ENCODE assay signal across 8 mouse cellular contexts in genomic region chr8:112045896-112046295, GRCm38 (mm10). TPM values are rescaled to one million over a fixed set of nuclear protein-coding genes. Genes with fewer than 3 reads are reported as not detected.
A peak's percentile ranks its signal among the peaks of the same experiment; 100 is the strongest.
DNase-seq lines count a peak whose midpoint lies in the region; ATAC-seq and TF ChIP-seq lines count a peak whose summit lies in the region.

No protein-coding gene starts in this region.

- TF ChIP-seq CTCF in kidney, adult 2 months (conservative IDR thresholded peaks at IDR 0.05; ENCODE audit: insufficient read depth, insufficient read length, low read depth, low read length) = peak; percentile 85

- no peak overlapping the region for H3K4me2 ChIP-seq in midbrain, embryonic 16.5 days (ENCODE audit: low read length)

- no peaks in the 10 kb centered on the region for H3K36me3 ChIP-seq in kidney, adult 2 months (ENCODE audit: control insufficient read depth, insufficient read depth, low read length)
- H3K36me3 ChIP-seq in midbrain, embryonic 16.5 days (ENCODE audit: control insufficient read depth, insufficient read depth, low read length) = no peaks in the 10 kb centered on the region

- WGBS in kidney, adult 2 months = 1% methylated on average over 7 of the region's 7 CpGs
- WGBS in midbrain, embryonic 16.5 days = 3% methylated on average over 7 of the region's 7 CpGs

- H3K9me3 ChIP-seq in midbrain, embryonic 16.5 days (replicated peaks; ENCODE audit: control insufficient read depth, low read length, poor library complexity, severe bottlenecking) = no peaks in the 10 kb centered on the region

- peak; percentile 77 for DNase-seq in A20 (ENCODE audit: low read depth, low spot score)
- peak; percentile 86 for DNase-seq in adrenal gland, postnatal 10 days
- peak; percentile 82 for DNase-seq in embryo, embryonic 11.5 days (ENCODE audit: low read depth, low spot score)
- DNase-seq in gastrocnemius, postnatal 36 days = peak; percentile 51 to 60
- peak; percentile 71 for DNase-seq in kidney, adult 2 months
- DNase-seq in left cerebral cortex, postnatal 4 days = peak; percentile 87
- peak; percentile 53 to 80 for DNase-seq in spleen, postnatal 10 days (ENCODE audit: low spot score in 2 of 2)

- no peaks in the 10 kb centered on the region for H3K4me1 ChIP-seq in kidney, adult 2 months (ENCODE audit: control insufficient read depth, insufficient read depth, low read length)
- no peaks in the 10 kb centered on the region; the same call in 1 of the 2 replicates for H3K4me1 ChIP-seq in midbrain, embryonic 16.5 days (ENCODE audit: control insufficient read depth, insufficient read depth, low read length)

- no peak overlapping the region for H3K27ac ChIP-seq in kidney, adult 2 months (ENCODE audit: insufficient read depth, low read depth, low read length)
- no peak overlapping the region for H3K27ac ChIP-seq in midbrain, embryonic 16.5 days (ENCODE audit: low read length)

- intact Hi-C loops in gastrocnemius, postnatal 36 days (cut with DNase I) = no loop called here
- intact Hi-C loops in left cerebral cortex, postnatal 4 days (cut with DNase I) = loop anchor here (5.0 to 10.0 kb wide), 2 partner anchors 929 to 1586 kb away; no protein-coding TSS in a partner anchor

- peak; percentile 86 for ATAC-seq in midbrain, embryonic 16.5 days

- H3K27me3 ChIP-seq in kidney, adult 2 months (replicated peaks; ENCODE audit: control insufficient read depth, insufficient read depth, low read length) = no peaks in the 10 kb centered on the region
- H3K27me3 ChIP-seq in midbrain, embryonic 16.5 days (ENCODE audit: control insufficient read depth, insufficient read depth, low read depth, low read length) = no peaks in the 10 kb centered on the region

- no peak for TF ChIP-seq POLR2A in kidney, adult 2 months (IDR thresholded peaks at IDR 0.05; ENCODE audit: low read depth, low read length)

- no peak overlapping the region for H3K4me3 ChIP-seq in kidney, adult 2 months (ENCODE audit: insufficient read depth, low read depth, low read length)
- H3K4me3 ChIP-seq in midbrain, embryonic 16.5 days (ENCODE audit: low read depth, low read length) = no peak overlapping the region

- H3K9ac ChIP-seq in midbrain, embryonic 16.5 days (ENCODE audit: low read depth, low read length) = no peak overlapping the region

RNA-seq across cellular contexts. Expression of gene Gm6793, which starts 31.1 kb away (rescaled TPM):
- total RNA-seq in adrenal gland, postnatal 10 days (2021) = under 1 TPM in 1 of 2 experiments, not detected in 1; 0.85 TPM
- total RNA-seq in gastrocnemius, postnatal 36 days (2021) = not detected
- polyA plus RNA-seq in kidney, adult 2 months (2012; rRNA removed) = 0.11 TPM in 1 of 2 replicates, not detected in the other
- under 1 TPM in 1 of 2 experiments, not detected in 1; 0.22 TPM for total RNA-seq in left cerebral cortex, postnatal 4 days (2021)
- 0.59 and 1.2 TPM in 2 replicates for polyA plus RNA-seq in midbrain, embryonic 16.5 days (2015; fragmentation: Nextera tagmentation; extraction: Ambion mirVana)

RNA-seq across cellular contexts. Expression of gene Terf2ip, which starts 34.7 kb away (rescaled TPM):
- 10 to 100 TPM; 15.4 to 16.1 TPM for total RNA-seq in adrenal gland, postnatal 10 days (2021)
- total RNA-seq in gastrocnemius, postnatal 36 days (2021) = 1 to 10 TPM; 7.5 to 9.3 TPM
- 9.0 and 9.3 TPM in 2 replicates for polyA plus RNA-seq in kidney, adult 2 months (2012; rRNA removed)
- total RNA-seq in left cerebral cortex, postnatal 4 days (2021) = 10 to 100 TPM; 40.2 to 41.6 TPM
- polyA plus RNA-seq in midbrain, embryonic 16.5 days (2015; fragmentation: Nextera tagmentation; extraction: Ambion mirVana) = 75.4 and 76.9 TPM in 2 replicates

RNA-seq across cellular contexts. Expression of gene Kars, which starts 34.8 kb away (rescaled TPM):
- 100 to 1,000 TPM; 107 to 114 TPM for total RNA-seq in adrenal gland, postnatal 10 days (2021)
- 100 to 1,000 TPM; 101 to 113 TPM for total RNA-seq in gastrocnemius, postnatal 36 days (2021)
- 48.4 and 55.4 TPM in 2 replicates for polyA plus RNA-seq in kidney, adult 2 months (2012; rRNA removed)
- 100 to 1,000 TPM; 112 to 115 TPM for total RNA-seq in left cerebral cortex, postnatal 4 days (2021)
- polyA plus RNA-seq in midbrain, embryonic 16.5 days (2015; fragmentation: Nextera tagmentation; extraction: Ambion mirVana) = 162 TPM in 2 replicates

RNA-seq across cellular contexts. Expression of gene Adat1, which starts 53.8 kb away (rescaled TPM):
- total RNA-seq in adrenal gland, postnatal 10 days (2021) = 1 to 10 TPM; 3.2 to 4.3 TPM
- total RNA-seq in gastrocnemius, postnatal 36 days (2021) = 1 to 10 TPM; 1.6 to 2.3 TPM
- polyA plus RNA-seq in kidney, adult 2 months (2012; rRNA removed) = 2.9 and 3.3 TPM in 2 replicates
- 1 to 10 TPM; 5.7 to 6.1 TPM for total RNA-seq in left cerebral cortex, postnatal 4 days (2021)
- polyA plus RNA-seq in midbrain, embryonic 16.5 days (2015; fragmentation: Nextera tagmentation; extraction: Ambion mirVana) = 8.0 and 9.2 TPM in 2 replicates
